Mouse (Mus musculus) frontal cortex, adult 2 months (tissue): ENCODE results near the gene Ccpg1os. TPM values are rescaled to one million over a fixed set of nuclear protein-coding genes. Genes with fewer than 3 reads are reported as not detected.

Experiments
- DNase-seq, 2 experiments: peaks; one replicate each; pipeline ENCODE4 v3.0.0; 2022; ENCODE audit warnings: low spot score in 1 of 2; ENCODE audit errors: extremely low spot score in 1 of 2
- polyA plus RNA-seq: library from polyadenylated mRNA; depleted of rRNA; stranded (reverse); fragments of >200 nt; gene quantifications from 2 replicates; pipeline ENCODE4 v1.2.3, GENCODE M21; 2012

Gene Ccpg1os
- polyA plus RNA-seq, 1 experiment: 15.9 TPM

DNA sequence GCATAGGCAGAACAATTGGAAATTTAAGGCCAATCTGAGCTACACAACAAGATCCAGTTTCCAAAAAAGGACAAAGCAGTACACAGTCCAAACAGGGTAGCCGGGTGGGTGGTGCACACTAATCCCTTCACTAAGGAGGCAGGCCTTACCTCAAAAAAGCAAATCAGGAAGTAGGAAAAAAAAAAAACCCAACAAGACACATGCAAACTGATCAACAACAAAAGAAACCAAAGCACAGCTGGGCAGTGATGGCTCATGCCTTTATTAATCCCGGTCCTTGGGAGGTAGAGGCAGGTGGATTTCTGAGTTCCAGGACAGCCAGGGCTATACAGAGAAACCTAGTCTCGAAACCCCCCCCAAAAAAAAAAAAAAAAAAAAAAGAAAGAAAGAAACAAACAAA lies 2.5 kb upstream of the Ccpg1os start:
- DNase-seq: no peak

DNA sequence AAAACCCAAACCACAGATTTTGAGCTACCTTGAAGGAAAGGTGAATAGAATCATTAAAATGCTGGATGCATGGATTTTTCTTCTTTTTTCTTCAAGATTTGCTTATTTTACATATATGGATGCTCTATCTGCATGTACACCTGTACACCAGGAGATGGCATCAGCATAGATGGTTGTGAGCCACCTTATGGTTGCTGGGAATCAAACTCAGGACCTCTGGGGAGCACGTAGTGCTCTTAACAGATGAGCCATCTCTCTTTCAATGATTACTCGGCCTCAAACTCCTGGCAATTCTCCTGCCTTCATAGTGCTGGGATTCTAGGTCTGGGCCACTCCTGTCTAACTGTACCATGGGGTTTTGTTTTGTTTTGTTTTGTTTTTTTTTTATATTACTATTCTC lies 2.1 kb downstream of the Ccpg1os start:
- no peak for DNase-seq

DNA sequence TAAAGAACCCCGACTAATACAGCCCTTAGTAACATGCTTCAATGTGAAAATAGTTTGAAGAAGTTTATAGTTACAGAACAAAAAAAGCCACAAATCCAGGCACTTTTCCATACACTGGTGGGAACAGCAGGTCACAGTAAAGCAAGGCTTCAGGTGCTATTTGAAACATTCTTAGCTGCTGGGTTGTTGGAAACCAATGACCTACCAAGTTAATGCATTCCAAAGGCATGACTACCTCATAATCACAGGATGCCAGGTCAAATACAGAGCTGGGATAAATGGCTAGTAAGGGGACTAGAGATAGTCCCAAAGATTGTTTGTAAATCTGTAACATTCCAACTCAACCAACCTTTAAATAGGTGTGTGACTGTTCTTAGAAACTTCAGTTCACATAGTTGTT lies 9.9 kb downstream of the Ccpg1os start:
- no peak for DNase-seq

DNA sequence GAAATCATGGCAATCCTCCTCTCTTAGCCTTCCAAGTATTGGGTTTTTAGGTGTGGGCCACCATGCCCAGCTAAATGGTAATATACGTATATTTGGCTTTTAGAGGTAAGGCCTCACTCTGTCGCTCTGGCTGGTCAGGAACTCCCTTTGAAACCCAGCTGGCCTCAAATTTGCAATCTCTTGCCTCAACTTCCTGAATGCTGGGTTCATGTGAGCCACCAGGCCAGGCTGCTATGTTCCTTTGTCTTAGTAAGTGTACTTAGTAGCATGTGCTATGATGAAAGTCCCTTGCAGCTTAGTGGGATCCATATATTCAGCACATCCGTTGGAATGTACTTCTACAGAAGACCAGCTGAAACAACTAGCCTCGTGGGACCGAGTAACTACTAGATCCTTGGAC lies 10.4 kb downstream of the Ccpg1os start:
- no peak for DNase-seq

DNA sequence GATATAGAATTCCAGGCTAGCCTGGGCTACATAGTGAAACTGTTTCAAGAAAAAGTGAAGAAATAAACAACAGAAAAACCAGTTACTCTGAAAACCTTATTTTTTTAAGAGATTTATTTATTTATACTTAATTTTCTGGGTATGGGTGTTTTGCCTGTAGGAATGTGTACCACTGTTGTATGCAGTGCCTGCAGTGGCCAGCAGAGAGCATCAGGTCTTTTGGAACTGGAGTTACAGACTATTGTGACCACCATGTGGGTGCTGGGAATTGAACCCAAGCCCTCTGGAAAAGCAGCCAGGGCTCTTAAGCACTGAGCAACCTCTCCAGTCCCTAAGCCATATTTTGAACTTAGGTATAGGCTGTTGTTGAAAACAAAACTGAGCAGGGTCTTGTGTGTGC lies 12.2 kb downstream of the Ccpg1os start:
- DNase-seq: no peak

DNA sequence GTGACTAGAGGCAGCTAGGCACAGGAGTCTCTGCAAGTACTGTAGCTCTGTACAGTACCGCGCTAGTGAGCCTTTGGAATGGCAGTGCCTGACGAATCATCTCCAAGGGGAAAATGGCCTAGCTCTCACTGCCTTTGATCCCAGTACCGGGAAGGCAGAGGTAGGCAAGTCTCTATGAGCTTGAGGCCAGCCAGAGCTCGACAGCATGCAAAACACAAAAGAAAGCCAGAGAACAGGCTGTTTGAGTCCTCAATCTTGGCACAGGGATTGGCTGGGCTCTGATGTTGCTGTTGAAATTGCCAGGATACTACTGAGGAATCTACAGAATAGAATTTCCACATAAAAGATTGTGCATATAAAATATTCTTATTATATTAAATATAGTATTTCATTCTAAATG lies 12.7 kb downstream of the Ccpg1os start:
- no peak for DNase-seq

DNA sequence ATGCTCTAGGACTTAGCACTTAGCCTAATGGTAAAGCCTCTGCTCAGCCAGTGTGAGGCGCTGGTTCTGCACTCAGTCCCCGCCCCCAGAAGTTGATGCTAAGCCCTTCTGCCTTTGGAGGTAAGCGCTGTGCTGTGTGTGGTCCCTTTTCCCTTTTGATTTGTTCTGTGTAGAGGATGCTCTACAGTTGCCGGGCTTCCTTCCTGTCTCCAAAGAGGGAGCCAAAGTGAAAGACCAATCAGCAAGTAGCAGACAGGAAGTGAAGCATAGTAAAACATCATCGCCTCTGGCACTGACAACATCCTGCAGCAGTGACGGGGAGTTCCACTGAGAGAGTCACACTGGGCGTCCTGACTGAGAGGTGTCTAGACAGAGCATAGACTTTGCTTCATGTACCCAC lies 15.3 kb downstream of the Ccpg1os start:
- DNase-seq: no peak

DNA sequence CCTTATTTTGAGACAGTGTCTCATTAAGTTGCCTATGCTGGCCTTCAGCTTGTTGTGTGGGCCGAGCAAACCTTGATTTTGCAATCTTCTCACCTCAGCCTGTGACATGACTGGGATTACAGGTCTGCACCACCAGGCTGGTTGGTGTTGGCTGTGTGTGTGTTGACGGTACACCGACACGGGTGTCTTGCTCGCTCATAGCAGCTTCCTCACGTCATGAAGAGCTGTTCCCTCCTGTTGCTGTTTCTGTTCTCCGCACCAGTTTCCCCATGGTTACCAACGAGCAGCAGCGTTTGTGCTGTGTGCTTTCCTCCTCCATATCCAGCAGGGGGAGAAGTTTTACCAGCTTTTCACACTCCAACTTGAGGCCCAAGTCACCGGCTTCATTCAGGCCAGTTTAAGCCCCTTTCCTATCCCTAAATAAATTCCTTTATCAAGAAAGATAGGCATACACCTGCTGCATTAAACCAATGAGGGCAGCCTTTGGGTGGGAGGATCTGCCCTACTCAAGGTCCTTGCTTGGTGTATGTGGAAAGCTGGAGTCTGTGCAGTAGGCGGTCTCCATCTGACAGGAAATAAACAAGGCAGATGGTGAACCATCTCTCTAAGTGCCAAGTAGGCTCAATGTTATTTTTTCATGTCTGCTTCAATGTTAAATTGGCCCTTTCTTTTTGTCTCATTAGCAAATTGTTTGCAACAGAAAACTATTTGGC lies 16.7 kb downstream of the Ccpg1os start:
- DNase-seq: peak; percentile 74 to 81

DNA sequence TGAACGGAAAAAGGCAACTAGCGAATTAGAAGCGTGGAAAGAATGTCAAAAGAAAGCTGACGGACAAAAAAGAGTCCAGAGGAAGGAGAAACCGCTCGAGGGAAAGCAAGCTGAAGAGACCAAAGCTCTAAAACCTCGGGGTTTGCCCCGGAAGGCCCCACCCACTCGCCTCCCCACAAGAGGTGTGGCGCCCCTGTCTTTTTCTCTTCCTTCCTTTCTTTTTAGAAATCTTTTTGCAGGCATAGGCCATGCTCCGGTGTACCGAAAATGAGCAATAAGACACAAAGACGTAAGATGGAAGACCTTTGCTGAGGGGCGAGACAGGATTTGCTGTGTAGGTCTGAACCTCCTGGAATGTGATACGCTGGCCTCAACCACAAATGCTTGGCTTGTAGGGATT lies 23.2 kb downstream of the Ccpg1os start:
- no peak for DNase-seq

DNA sequence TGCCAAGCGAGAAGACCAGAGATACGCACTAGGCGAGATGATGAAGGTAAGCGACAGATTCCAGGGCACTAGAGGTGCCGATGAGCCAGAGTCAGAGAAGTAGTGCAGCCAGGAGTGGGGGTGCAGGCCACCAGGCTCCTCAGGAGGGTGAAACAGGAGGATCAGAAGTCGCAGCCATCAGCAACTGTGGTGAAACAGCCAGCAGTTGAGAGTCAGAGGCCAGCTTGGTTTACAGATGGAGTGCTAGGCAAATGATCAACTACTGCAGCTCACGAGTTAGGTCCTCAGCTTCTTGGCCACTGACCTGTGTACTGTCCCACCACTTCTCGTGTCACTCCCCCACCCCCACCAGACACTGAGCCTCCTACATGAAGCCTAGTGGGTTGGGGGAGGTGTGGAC lies 23.8 kb downstream of the Ccpg1os start:
- DNase-seq: no peak

DNA sequence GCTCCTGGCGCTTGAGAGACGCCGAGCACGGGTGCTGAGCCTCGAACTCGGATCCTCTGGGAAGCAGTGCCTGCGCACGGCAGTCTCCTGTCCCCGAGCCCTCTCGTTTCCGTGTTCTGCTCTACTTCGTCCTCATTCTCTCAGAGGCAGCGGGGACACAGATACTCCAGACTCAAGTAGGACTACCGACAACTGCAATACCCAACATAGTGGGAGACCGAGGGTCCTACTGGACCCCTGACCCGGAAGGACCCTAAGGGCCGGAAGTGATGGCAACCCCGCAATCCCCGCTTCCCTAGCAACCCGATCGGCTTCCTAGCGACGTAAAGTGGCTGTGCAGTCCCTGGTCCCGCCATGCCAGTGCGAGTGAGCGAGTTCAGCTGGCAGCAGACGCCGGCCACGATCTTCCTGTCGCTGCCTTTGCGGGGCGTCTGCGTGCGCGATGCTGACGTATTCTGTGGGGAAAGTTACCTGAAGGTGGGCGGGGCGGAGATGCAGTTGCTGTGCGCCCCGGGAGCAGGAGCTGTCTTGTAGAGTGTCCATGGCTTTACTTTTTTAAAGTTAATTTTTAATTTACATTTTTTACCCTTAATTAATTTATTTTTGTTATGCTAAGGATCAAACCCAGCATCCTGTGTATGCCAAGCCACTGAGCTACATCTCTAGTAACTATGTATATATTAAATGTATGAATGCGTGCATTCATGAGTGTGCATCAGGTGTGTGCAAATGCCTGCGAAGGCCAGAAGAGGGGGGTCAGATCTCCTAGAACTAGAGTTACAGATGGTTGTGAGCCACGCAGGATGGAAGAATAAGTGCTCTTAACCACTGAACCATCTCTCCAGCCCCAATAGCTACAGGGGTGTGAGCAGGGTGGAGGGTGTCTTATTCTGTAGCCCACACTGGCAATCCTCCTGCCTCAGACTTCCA lies 26.4 kb downstream of the Ccpg1os start, which contains the start of the genes Dyx1c1 and Gm44503:
Gene Dyx1c1, plus strand, starts transcription at position 265 of the 930 bp plus-strand sequence.
Gene Gm44503, plus strand, starts transcription at position 332 of the 930 bp plus-strand sequence.
- DNase-seq: peak; percentile 46 to 69

DNA sequence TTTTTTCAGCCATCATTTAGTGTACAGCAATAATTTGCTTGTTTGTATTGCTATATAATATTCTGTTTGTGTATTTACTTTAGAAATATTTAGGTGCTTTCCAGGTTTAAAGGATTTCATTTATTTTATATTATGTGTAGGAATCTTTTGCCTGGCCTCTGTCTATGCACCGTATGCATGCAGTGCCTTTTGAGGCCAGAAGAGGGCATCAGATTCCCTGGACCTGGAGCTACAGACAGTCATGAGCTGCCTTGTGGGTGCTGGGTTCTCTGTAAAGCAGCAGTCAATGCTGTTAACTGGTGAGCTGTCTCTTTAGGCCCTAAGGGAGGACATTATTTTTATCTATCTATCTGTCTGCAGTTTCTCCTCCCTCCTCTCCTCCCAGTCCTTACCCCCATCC lies 29.6 kb downstream of the Ccpg1os start:
- peak in 1 of 2 experiments; percentile 61 for DNase-seq

DNA sequence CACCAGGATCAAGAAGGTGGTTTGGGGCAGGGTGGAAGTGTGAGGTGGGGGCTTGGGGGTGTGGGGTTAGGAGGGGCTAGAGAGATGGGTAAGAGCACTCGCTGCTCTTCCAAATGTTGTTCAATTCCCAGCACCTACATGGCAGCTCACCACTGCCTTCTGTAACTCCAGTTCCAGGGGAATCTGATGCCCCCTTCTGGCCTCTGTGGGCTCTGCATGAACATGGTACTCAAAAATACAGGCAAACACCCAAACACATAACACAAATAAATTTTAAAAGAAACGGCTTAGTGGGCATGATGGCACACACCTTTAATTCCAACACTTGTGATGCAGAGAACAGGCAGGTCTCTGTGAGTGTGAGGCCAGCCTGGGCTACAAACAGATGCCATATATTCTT lies 30.4 kb downstream of the Ccpg1os start:
- peak in 1 of 2 experiments; percentile 18 for DNase-seq

DNA sequence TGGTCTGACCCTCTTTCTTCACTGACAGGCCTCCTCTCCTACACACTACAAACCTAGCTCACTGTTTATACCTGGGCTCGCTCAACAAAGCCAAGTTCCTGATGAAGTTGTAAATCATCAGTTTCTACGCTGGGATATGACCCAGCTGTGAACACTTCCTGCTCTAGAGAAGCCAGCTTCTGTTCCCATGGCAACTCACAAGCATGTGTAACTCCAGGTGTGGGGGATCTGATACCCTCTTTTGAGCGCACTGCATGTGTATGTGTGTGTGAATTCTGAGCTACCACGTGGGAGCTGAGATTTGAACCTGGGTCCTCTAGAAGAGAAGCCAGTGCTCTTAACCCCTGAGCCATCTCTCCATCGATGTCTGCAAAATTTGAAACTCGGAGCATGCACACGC lies 35.6 kb downstream of the Ccpg1os start:
- no peak for DNase-seq

DNA sequence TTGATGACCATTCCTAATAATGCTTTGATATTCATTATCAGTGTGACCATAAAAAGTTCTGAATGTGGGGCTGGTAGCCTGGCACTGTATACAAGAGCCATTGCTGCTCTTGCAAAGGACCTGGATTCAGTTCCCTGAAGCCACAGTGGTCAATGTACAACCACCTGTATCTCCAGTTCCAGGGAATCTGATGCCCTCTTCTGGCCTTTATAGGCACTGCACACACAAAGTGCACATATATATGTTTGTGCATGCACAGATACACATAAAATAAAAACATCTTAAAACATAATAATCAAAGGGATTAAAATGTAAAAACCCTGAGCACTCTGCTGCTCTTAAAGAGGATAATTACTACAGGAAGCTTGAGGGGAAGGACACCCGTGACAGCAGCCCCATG lies 38.2 kb downstream of the Ccpg1os start:
- no peak for DNase-seq

DNA sequence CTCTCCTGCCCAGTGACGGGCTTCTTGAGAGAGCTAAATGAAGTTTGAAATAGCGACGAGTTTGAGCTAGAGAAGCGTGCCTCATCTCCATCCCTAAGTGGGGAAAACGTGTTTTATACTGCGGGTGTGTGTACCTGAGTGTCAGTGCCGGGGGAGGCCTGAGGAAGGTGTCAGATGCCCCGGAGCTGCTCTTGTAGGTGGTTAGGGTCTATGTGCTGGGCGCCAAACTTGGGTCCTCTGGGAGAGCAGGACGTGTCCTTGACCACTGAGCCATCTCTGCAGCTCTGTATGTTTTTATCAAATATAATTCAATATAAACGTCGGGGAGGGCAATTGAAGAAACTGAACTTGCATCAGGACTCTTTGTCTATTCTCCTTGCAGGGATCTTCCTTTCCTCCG lies 40.9 kb downstream of the Ccpg1os start:
- no peak for DNase-seq

DNA sequence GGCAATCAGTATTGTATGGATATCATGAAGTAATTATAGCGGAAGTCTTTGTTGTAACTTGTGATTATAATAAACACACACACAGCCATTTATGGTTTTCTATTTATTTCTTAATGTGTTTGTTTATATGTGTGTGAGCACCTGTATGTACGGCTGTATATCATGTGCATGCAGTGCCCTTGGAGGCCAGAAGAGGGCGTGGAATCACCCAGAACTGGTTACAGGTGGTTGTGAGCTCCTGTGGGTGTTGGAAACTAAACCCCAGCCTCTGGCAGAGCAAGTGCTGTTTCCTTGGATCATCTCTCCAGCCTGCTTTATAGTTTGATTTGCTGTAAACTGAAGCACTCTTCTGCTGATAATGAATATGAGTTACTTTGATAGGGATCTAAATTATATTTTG lies 41.8 kb downstream of the Ccpg1os start:
- DNase-seq: no peak

DNA sequence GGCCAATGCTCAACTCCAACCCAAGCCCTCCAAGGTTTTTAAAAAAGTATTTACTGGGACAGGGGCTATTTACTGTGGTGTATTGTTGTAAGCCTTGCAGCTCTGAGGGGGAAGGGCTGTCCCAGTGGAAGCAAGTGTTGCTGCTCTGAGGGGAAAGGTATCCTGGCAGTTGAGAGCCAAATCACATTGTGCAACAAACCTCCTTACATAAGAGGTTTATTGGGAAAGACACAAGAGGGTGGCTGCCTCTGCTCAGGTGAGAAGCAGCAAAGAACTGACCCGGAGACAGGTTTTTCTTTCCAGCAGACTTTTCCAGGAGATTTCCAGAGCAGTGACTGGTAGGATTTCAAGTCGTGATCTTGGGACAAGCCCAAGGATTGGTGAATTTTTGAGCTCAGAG lies 48.9 kb downstream of the Ccpg1os start:
- DNase-seq: no peak

DNA sequence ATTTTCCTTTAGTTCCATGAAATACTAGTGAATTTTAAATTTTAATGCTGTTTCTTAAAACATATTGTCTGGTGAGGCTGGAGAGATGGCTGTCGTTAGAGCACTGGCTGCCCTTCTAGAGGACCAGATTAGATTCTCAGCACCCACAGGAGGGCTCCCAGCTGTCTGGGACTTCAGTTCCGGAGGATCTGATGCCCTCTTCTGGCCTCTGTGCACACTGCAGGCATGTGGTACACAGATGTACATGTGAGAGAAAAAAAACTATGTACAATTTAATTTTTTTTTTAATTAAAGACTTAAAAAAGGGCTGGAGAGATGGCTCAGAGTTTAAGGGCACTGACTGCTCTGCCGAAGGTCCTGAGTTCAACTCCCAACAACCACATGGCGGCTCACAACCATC lies 49.9 kb downstream of the Ccpg1os start:
- DNase-seq: no peak

DNA sequence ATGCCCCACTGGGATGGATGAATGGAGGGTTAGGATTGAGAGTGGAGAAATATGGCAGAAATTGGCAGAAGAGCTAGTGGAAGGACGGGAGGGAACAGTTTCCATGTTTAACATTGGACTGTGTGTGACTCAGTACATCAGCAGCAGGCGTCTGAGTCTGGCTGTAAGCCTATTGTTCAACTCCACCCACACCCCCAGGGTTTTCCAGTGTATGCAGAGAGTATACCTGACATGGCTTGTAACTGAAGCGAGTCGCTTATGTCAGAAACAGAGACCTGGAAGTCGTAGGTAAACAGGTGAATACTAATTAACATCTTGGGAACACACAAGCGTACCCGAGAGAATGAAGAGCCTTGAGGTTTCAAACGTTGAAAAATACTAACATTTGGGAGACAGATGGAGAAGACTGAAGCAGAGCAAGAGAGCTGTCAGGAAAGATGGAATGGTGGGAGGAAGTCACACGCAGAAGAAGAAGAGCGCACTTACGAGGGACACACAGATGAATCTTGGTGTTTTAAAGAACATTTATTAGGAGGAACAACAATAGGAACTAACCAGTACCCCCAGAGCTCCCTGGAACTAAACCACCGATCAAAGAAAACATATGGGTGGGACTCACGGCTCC lies 53.9 kb downstream of the Ccpg1os start:
- peak; percentile 70 to 83 for DNase-seq
